Mouse (Mus musculus): ENCODE measurements around the gene Stx4a.
"Not testable (repeated sequence)": the region's sequence is repeated elsewhere in the genome, so short reads cannot be mapped to it uniquely, and the experiment has no call there.

Gene Stx4a

DNA sequence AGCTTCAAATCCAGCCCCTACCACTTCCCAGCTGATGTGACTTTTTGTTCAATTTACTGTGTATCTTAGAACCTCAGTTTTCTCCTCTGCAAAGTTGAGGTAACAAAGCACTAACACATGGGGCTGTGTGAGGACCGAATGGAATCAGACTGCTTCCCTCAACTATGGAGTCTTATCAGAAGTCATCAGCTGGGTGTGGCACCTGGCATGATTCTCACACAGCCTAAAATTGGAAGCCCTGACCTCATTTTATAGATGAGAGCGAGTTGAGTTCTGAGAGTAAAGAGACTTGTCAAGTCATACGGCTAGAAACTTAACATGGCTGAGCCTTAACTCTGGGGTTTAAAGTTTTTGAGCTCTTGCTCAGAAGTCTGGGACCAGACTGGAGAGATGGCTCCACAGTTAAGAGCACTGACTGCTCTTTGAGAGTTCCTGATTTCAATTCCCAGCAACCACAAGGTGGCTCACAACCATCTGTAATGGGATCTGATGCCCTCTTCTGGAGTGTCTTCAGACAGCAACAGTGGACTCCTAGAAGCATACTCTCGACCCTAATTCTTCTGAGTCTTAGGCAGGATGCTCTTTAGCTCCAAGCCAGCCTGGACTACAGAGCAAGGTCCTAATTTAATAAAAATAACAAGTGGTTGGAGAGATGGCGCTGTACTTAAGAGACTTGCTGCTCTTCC is 46.2 kb downstream of the Stx4a start:
- DNase-seq, result no peak

DNA sequence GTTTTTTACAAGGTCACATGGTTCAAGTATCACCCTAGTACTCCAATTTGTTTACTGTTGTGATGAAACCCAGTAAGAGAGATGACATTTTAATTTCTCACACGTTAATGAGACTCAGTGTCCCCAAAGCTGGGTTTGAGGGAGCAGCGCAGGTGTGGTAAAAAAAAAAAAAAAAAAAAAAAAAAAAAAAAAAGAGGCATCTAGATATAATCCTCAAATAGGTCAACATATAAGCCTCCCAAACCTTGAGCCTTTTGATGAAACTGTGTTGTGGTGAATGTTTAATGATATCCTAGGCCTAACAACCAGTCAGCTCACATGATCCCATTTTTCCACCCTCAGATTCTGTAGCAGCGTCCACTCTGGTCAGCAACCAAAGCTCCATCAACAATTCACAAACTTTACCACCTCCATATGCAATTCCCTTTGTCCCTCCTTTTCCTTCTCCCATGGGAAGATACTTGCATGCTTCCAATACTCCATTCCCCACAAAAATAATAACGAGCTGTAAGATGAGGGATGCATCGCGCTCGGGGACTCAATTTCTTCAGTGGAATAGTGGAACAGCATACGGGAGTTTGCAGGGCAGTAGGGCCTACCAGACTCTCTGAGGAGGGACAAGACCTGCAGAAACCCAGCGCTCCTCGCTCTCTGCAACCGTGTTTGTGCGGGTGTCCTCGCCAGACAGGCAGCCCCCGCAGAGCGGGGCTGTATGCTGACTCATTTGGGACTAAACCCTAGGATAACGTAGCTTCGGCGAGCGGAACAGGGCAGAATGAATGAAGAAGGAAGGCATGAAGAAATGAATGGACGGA is 50.9 kb downstream of the Stx4a start:
- DNase-seq, result no peak

DNA sequence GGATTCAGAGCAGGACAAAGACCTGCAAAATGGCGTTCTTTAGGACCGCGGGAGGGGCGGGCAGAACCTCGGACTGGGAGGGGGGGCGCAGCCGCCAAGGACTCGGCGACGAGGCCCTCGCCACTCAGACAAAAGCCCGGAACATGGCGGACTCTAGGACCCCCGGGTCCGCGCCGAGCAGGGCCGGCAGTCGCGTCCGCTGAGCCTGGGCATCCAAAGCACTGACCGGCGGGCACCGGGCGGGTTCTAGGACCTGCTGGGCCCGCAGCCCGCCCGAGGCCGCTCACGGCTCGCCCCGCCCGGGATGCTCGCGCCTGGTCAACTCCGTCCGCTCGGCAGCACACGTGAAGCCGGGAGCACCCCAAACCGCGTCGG is 51.5 kb downstream of the Stx4a start:
- peak; percentile 96 for DNase-seq

DNA sequence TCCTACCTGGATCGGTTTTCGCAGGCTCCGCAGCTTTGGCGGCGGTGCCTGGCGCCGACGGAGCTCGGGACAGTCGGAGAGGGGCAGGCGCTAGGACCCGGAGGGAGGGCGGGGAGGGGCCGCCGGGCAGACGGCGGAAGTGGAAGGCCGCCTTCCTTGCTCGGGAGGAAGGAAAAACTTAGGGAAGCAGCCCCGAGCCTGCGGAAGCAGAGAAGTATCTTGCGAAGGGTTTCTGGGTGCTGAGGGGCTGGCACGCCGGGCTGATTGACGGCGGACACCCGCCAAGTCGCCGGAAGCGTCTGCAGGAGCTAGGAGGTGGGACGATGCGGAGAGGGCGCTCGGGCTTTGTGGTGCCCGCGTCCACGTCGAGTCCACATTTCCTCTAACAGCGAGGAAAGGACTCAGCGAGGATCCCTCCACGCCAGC is 52.0 kb downstream of the Stx4a start, which contains the start of gene Zfp646:
Gene Zfp646 (plus strand): TSS at position 181 of the 426 bp plus-strand sequence.
- DNase-seq, result peak; percentile 88

DNA sequence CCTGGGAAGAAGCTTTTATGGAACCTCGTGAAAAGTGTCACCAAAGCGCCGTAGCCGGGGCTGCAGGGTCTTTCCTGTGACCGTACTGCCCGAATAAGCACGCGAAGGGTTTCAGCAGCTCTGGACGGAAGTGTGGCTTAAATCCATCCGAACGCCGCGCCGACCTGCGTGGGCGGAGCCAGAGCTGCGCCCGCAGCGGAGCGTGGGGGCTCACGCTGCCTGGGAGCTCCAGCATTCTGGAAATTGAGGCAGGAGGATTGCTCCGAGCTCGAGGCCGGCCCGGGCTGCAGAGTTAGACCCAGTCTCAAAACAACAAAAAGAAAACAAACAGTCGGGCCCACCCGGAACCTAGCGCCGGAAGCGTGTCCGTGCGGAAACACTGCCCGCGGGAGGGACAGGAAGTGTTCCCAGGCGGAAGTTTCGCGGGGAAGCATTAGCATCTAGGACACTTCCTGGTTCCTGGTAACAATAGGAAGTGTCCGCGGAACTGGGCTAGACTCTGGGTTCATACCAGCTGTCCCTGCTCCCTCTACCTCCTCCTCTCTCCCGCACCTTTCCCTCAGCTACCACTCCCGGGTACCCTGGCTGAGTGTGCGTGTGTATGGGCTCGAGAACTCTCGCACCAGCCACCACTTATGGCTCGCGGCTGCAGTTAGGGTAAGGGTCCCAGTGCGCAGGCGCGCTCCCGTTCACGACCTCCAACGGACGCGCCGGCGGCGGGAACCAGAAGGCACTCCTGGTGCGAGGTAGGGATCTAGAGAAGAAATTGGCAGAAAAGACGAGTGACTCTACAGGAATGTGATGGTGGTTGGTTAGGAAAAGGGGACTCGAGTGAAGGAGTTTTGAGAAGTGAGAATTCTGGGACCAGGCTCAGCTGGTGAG is 52.6 kb downstream of the Stx4a start, which contains the start of gene Zfp668:
Gene Zfp668 (minus strand): TSS at position 362 of the 882 bp plus-strand sequence.
- DNase-seq, result peak; percentile 94

DNA sequence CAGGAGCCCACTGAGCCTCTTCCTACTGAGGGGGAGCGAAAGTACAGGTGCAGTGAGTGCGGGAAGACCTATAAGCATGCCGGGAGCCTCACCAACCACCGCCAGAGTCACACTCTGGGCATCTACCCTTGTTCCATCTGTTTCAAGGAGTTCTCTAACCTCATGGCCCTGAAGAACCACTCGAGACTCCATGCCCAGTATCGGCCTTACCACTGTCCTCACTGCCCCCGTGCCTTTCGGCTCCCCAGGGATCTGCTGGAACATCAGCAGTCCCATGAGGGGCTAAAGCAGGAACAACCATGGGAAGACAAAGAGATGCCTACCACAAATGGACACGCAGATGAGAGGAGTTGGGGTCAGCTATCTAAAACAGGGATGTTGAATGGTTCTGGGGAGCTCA is 55.2 kb downstream of the Stx4a start:
- DNase-seq, result no peak

DNA sequence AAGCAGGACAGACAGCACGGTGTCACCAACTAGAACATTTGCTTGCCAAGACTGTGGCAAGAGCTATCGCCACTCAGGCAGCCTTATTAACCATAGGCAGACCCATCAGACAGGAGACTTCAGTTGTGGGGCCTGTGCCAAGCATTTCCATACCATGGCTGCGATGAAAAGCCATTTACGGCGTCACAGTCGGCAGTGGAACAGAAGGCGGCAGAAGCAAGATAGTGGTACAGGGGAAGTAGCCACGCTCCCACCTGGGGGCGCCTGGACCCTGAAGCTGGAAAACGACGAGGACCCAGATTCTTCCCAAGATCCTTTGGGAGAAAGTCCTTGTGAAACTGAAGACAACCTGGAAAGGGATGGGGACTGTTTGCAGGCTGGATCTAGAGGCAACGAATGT is 56.3 kb downstream of the Stx4a start:
- DNase-seq, result no peak

DNA sequence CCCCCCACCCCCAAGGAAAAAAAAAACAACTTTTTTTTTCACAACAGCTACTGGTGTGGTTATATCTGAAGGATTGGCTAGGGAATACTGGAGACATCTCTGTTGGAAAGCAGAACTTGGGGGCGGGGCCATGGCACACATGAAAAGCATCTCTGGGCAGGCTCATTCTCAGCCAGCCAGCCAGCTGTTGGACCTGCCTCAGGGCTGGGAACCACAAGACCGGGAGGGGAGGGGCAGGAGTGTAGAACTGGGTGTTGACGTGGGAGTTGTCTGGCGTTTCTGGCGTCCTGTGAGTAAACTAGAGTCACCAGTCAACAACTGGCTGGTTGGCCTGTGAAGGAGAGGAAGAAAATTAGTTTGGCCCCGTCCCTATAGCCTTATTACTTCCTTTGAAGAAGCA is 61.9 kb downstream of the Stx4a start:
- DNase-seq, result peak; percentile 61

DNA sequence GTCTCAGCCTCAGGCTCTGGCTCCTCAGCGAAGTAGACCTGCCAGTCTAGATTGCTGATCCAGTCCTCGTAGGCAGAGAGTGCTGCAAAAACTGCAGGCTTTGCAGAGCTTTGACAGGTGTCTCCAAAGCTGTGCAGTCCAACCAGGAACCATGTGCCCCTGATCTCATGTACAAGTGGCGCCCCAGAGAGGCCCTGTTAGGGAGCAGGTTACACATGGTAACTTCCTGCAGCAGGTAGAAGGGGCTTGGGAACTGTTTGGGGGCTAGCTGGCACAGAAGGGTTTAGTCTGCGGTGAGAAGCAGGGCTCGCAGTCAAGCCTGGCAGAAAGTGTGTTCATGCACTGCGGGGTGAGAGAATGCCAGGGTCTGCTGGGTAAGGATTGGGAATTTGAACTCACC is 62.5 kb downstream of the Stx4a start:
- DNase-seq, result no peak

DNA sequence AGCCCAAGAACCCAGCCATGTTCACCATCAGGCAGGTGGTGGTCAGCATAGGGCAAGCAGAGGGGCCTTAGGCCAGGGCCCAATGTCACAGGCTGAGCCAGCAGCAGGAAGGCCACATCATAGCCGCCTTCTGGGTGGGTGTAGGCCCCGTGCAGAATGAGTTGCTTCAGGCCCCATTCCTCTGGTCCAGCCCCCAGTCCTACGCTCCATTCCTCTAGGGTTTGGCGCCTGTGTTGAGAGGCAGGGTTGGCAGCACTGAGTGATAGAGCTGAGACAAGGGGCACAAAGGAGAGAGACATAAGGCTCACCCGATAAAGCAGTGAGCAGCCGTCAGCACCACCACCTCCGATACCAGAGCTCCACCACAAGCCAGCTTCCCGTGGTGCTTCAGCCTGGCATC is 63.1 kb downstream of the Stx4a start:
- no peak for DNase-seq

DNA sequence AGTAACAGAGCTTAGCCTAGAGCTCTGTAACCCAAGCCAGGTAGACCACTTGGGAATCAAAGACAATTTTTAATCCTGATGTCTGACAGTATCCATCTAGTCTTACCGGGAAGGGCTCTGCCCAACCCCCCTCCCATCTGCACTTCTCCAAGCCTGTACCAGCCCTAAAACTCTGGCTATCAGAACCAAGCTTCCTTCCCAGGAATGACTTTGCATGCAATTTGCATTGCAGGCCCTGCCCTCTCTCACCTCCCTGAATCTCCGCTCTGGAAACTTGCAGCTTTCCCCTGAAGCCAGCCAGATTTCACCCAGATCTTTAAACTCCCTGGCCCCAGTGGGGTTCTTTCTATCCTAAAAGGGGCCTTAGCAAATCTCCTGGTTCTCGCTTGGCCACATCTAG is 63.7 kb downstream of the Stx4a start:
- DNase-seq, result no peak

DNA sequence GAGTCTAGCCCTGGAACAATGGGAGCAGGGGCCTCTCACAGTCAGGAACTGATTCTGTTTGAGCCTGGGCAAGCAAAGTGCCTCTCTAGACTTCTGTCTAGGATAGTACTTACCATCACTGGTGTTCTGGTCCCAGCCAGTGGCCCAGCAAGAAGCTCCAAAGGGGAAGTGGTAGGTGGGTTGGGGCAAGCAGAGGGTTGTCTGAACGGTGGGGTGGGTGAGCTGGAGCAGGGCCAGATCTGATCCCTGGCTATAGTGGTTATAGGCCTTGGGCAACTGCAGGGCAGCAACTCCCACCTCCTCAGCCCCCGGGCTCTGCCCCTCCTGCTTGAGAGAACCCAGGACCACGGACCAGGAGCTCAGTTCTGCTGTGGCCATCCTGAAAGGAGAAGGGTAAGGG is 64.7 kb downstream of the Stx4a start:
- DNase-seq, result no peak

DNA sequence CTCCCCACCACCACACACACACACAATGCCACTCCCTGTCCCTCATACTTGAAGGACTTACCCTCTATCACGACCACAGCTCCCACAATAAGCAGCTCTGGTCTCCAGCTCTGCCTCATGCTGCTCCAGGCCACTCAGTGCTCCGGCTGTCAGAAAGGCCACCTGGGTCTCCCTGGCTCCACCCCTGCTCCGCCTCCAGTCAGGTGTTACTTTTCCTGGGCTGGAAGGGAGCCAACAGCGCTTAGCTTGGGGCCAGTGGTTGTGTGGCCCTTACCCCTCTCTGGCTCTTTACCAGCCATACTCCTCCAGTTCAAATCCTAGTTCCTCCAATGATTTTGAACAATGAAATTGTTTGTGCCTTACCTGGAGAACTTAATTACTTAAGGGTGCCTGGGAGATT is 66.7 kb downstream of the Stx4a start, which contains the start of gene Prss53:
Gene Prss53 (minus strand): TSS at position 173 of the 400 bp plus-strand sequence.
- DNase-seq, result peak; percentile 81

DNA sequence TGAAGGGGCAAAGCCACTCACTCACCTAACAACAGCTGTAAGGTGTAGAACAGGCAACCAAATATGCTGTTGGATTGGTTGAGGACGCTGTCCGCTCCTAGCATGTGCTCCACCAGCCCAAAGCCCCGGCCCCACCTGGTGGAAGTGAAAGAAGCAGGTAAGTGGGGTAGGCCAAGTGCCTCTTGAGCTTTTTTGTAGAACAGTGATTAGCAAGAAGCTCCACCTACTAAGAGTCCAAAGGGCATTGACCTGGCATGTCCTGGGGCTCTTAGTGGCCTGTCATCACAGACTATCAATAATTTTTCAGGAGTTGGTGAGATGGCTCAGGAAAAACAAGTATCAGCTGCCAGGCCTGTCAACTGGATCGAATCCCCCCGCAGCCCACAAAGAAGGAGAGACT is 70.4 kb downstream of the Stx4a start:
- DNase-seq, result no peak

DNA sequence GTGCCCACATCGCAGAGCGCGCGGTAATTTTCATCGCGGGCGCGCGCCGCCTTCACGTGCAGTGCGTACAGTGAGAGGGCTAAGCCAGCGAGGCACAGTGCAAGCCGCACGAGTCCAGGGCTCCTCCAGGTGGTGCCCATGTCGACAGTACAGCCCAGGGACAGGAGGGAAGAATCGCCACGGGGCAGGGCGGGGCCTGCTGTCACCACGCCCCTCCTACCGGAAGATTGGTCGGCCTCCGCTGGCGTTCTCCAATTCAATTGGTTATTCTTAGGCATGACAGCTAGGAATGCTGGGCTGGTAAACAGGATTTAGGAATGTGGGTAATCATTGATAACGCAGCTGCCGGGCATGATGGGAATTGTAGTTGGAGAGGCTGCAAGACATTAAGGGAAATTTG is 71.3 kb downstream of the Stx4a start, which contains the start of the genes Gm21974 and Vkorc1:
Gene Gm21974 (minus strand): TSS at position 13 of the 400 bp plus-strand sequence.
Gene Vkorc1 (minus strand): TSS at position 176 of the 400 bp plus-strand sequence.
- peak; percentile 98 for DNase-seq

DNA sequence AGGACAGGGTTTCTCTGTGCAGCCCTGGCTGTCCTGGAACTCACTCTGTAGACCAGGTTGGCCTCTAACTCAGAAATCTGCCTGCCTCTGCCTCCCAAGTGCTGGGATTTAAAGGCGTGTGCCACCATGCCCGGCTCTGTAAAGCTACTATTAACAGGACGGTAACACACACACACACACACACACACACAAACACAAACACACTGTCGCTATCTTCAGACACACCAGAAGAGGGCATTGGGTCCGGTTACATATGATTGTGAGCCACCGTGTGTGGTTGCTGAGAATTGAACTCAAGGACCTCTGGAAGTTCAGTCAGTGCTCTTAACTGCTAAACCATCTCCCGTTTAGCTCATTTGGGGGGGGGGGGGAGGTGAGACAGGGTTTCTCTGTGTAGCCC is 71.8 kb downstream of the Stx4a start:
- DNase-seq, result not testable (repeated sequence)

DNA sequence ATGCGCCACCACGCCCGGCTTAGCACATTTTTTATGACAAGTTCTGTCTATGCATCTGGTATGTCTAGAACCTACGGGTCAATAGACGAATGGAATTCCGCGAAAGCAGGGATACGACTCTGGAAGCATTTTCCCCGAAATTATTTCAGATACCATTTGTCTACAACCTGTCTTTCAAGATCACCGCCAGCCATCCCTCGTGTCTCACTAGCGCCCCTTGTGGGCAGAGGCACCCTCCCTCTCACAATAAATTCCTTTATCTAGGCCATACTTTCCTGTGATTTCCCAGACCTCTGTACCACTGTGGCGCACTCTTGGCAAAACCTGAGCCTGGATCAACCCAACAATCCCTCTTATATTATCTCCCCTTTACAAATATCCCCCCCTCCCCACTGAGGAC is 72.3 kb downstream of the Stx4a start:
- DNase-seq, result peak; percentile 50

DNA sequence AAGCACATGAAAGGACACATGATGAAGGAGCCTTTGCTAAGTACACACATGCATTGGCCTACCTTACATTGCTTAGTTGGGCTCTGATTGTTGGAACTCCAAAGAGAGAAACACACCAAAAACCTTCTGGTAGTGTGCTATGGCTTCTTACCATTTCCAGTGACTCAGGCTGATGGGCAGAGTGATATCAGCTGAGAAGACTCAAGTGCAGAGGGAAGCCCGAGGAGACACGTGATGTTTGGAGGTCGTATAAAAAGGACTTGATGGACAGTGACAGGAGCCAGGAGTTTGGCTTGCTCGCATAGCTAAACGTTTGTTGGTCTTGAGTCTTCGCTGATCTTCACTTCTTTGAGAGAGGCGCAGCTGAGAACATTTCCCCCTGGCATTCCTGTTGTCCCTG is 73.4 kb downstream of the Stx4a start:
- no peak for DNase-seq

DNA sequence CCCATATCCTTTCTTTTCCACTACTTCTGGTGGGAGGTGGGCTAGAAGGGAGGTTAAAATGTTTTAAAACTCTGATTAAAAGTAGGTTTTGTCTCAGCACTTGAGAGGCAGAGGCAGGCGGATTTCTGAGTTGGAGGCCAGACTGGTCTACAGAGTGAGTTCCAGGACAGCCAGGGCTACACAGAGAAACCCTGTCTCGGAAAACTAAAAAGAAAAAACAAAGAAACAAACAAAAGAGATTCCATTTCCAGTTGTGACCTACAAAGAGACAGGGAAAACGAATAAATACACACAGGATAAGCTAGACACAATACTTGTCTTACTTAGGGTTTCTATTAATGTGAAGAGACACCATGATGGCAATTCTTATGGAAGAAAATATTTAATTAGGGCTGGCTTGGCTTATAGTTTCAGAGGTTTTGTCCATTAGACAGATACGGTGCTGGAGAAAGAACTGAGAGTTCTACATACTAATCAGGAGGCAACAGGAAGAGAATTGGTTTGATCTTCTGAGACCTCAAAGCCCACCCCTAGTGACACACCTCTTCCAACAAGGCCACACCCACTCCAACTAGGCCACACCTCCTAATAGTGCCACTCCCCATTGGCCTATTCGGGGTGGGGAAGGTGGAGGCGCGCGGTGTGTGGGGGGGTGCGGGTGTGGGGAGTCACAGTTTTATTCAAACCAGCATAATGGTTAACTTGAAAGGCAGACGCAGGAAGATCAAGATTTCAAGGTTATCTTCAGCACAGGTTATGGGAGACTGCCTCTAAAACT is 74.3 kb downstream of the Stx4a start:
- peak; percentile 38 for DNase-seq
